Mouse (Mus musculus): ENCODE data around the gene Ndufs7. TPM values are rescaled to one million over a fixed set of nuclear protein-coding genes. Genes with fewer than 3 reads are reported as not detected.
"Not testable (repeated sequence)": the region's sequence is repeated elsewhere in the genome, so short reads cannot be mapped to it uniquely, and the experiment has no call there.

Ndufs7 gene
- total and polyA plus RNA-seq, 3 experiments: 943 to 1,990 (median 1,108) TPM

- intact Hi-C loops (cut with DNase I): no loop called here
- Histone ChIP-seq H3K36me3 (ENCODE audit: control insufficient read depth, insufficient read depth, low read length) (no peaks in the 10 kb centered on the region), H3K4me3 (no peak overlapping the region), H3K79me2 (replicated peaks; ENCODE audit: control insufficient read depth, insufficient read depth, low read length) (no peaks in the 10 kb centered on the region), H3K4me1 (ENCODE audit: control insufficient read depth, insufficient read depth, low read length) (no peaks in the 10 kb centered on the region), H3K27ac (no peak overlapping the region), H3K9ac (ENCODE audit: low read depth, low read length) (no peak overlapping the region), H3K27me3 (ENCODE audit: control insufficient read depth, insufficient read depth, low read length) (no peaks in the 10 kb centered on the region)
- no peak for DNase-seq
- 84% methylated on average over 10 of the region's 10 CpGs for WGBS
- TF ChIP-seq POLR2A (IDR thresholded peaks at IDR 0.05; ENCODE audit: insufficient read depth, low read depth, low read length) (no peak), CTCF (IDR thresholded peaks at IDR 0.05) (no peak), EP300 (IDR thresholded peaks at IDR 0.05; ENCODE audit: insufficient read depth, low read depth, low read length) (no peak)
These were observed 41.2 kb upstream of the Ndufs7 start for GRCm38 (mm10) chr10:80207676-80208075.

- DNase-seq: no peak
- H3K4me3 ChIP-seq: no peak overlapping the region
- intact Hi-C loops (cut with DNase I): no loop called here
- TF ChIP-seq EP300 (IDR thresholded peaks at IDR 0.05; ENCODE audit: insufficient read depth, low read depth, low read length): no peak
- no peak for TF ChIP-seq CTCF (IDR thresholded peaks at IDR 0.05)
- no peak for TF ChIP-seq POLR2A (IDR thresholded peaks at IDR 0.05; ENCODE audit: insufficient read depth, low read depth, low read length)
- no peak overlapping the region for H3K9ac ChIP-seq (ENCODE audit: low read depth, low read length)
- 90% methylated on average over 4 of the region's 4 CpGs for WGBS
- H3K4me1 ChIP-seq (ENCODE audit: control insufficient read depth, insufficient read depth, low read length): no peaks in the 10 kb centered on the region
- no peaks in the 10 kb centered on the region for H3K27me3 ChIP-seq (ENCODE audit: control insufficient read depth, insufficient read depth, low read length)
- no peak overlapping the region for H3K27ac ChIP-seq
- no peaks in the 10 kb centered on the region for H3K79me2 ChIP-seq (replicated peaks; ENCODE audit: control insufficient read depth, insufficient read depth, low read length)
- H3K36me3 ChIP-seq (ENCODE audit: control insufficient read depth, insufficient read depth, low read length): no peaks in the 10 kb centered on the region
These were observed 40.7 kb upstream of the Ndufs7 start for GRCm38 (mm10) chr10:80208248-80208647.

GRCm38 (mm10) chr10:80208841-80209371 lies 40.0 kb upstream of the Ndufs7 start:
- Histone ChIP-seq H3K4me3 (no peak overlapping the region), H3K4me1 (ENCODE audit: control insufficient read depth, insufficient read depth, low read length) (no peaks in the 10 kb centered on the region), H3K27me3 (ENCODE audit: control insufficient read depth, insufficient read depth, low read length) (no peaks in the 10 kb centered on the region), H3K36me3 (ENCODE audit: control insufficient read depth, insufficient read depth, low read length) (no peaks in the 10 kb centered on the region), H3K9ac (ENCODE audit: low read depth, low read length) (no peak overlapping the region), H3K27ac (no peak overlapping the region), H3K79me2 (replicated peaks; ENCODE audit: control insufficient read depth, insufficient read depth, low read length) (no peaks in the 10 kb centered on the region)
- intact Hi-C loops (cut with DNase I): no loop called here
- TF ChIP-seq EP300 (IDR thresholded peaks at IDR 0.05; ENCODE audit: insufficient read depth, low read depth, low read length): no peak
- TF ChIP-seq POLR2A (IDR thresholded peaks at IDR 0.05; ENCODE audit: insufficient read depth, low read depth, low read length): no peak
- no peak for TF ChIP-seq CTCF (IDR thresholded peaks at IDR 0.05)
- 51% methylated on average over 24 of the region's 24 CpGs for WGBS
- no peak for DNase-seq

GRCm38 (mm10) chr10:80211547-80212103 lies 37.3 kb upstream of the Ndufs7 start:
- H3K27me3 ChIP-seq (ENCODE audit: control insufficient read depth, insufficient read depth, low read length); DNase-seq; H3K36me3 ChIP-seq (ENCODE audit: control insufficient read depth, insufficient read depth, low read length); H3K79me2 ChIP-seq (replicated peaks; ENCODE audit: control insufficient read depth, insufficient read depth, low read length); H3K4me3 ChIP-seq; H3K4me1 ChIP-seq (ENCODE audit: control insufficient read depth, insufficient read depth, low read length); H3K27ac ChIP-seq; H3K9ac ChIP-seq (ENCODE audit: low read depth, low read length); intact Hi-C loops (cut with DNase I): not testable (repeated sequence)
- 73% methylated on average over 7 of the region's 7 CpGs for WGBS

- TF ChIP-seq EP300 (IDR thresholded peaks at IDR 0.05; ENCODE audit: insufficient read depth, low read depth, low read length) (no peak), POLR2A (IDR thresholded peaks at IDR 0.05; ENCODE audit: insufficient read depth, low read depth, low read length) (no peak), CTCF (IDR thresholded peaks at IDR 0.05) (no peak)
- no peak for DNase-seq
- 42% methylated on average over 16 of the region's 16 CpGs for WGBS
- intact Hi-C loops (cut with DNase I): no loop called here
- no peaks in the 10 kb centered on the region for H3K79me2 ChIP-seq (replicated peaks; ENCODE audit: control insufficient read depth, insufficient read depth, low read length)
- H3K4me3 ChIP-seq: no peak overlapping the region
- no peaks in the 10 kb centered on the region for H3K4me1 ChIP-seq (ENCODE audit: control insufficient read depth, insufficient read depth, low read length)
- H3K27ac ChIP-seq: no peak overlapping the region
- no peak overlapping the region for H3K9ac ChIP-seq (ENCODE audit: low read depth, low read length)
- H3K27me3 ChIP-seq (ENCODE audit: control insufficient read depth, insufficient read depth, low read length): no peaks in the 10 kb centered on the region
- no peaks in the 10 kb centered on the region for H3K36me3 ChIP-seq (ENCODE audit: control insufficient read depth, insufficient read depth, low read length)
These were observed 33.7 kb upstream of the Ndufs7 start for GRCm38 (mm10) chr10:80215048-80215772.

GRCm38 (mm10) chr10:80220676-80221075 lies 28.2 kb upstream of the Ndufs7 start:
- WGBS: 57% methylated on average over 6 of the region's 9 CpGs
- H3K79me2 ChIP-seq (replicated peaks; ENCODE audit: control insufficient read depth, insufficient read depth, low read length): no peaks in the 10 kb centered on the region
- intact Hi-C loops (cut with DNase I): no loop called here
- no peak overlapping the region for H3K27ac ChIP-seq
- no peak for DNase-seq
- H3K27me3 ChIP-seq (ENCODE audit: control insufficient read depth, insufficient read depth, low read length): no peaks in the 10 kb centered on the region
- no peak for TF ChIP-seq POLR2A (IDR thresholded peaks at IDR 0.05; ENCODE audit: insufficient read depth, low read depth, low read length)
- no peak for TF ChIP-seq CTCF (IDR thresholded peaks at IDR 0.05)
- no peak for TF ChIP-seq EP300 (IDR thresholded peaks at IDR 0.05; ENCODE audit: insufficient read depth, low read depth, low read length)
- no peak overlapping the region for H3K4me3 ChIP-seq
- H3K36me3 ChIP-seq (ENCODE audit: control insufficient read depth, insufficient read depth, low read length): no peaks in the 10 kb centered on the region
- H3K9ac ChIP-seq (ENCODE audit: low read depth, low read length): no peak overlapping the region
- no peaks in the 10 kb centered on the region; the same call in 1 of the 2 replicates for H3K4me1 ChIP-seq (ENCODE audit: control insufficient read depth, insufficient read depth, low read length)

- H3K36me3 ChIP-seq (ENCODE audit: control insufficient read depth, insufficient read depth, low read length); intact Hi-C loops (cut with DNase I); H3K79me2 ChIP-seq (replicated peaks; ENCODE audit: control insufficient read depth, insufficient read depth, low read length); H3K4me3 ChIP-seq; H3K27me3 ChIP-seq (ENCODE audit: control insufficient read depth, insufficient read depth, low read length); H3K27ac ChIP-seq; DNase-seq; H3K9ac ChIP-seq (ENCODE audit: low read depth, low read length); H3K4me1 ChIP-seq (ENCODE audit: control insufficient read depth, insufficient read depth, low read length): not testable (repeated sequence)
- WGBS: 73% methylated on average over 2 of the region's 2 CpGs
These were observed 25.8 kb upstream of the Ndufs7 start for GRCm38 (mm10) chr10:80223137-80223536.

Measured in heart, adult 2 months (tissue).